12 mouse cellular contexts compared by ENCODE assay signal in genomic region chr6:119333202-119333601, GRCm38 (mm10). TPM values are rescaled to one million over a fixed set of nuclear protein-coding genes. Genes with fewer than 3 reads are reported as not detected.
DNase-seq lines count a peak whose midpoint lies in the region; ATAC-seq lines count a peak whose summit lies in the region.
"Had no signal": no experiment of that assay in that cellular context is flagged by ENCODE, and none has a peak within 500 bp of the region (broad histone marks: within the 10 kb centered on the region; RNA-seq: fewer than 3 reads in every experiment).

No protein-coding gene starts in this region.

- WGBS in intestine, embryonic 15.5 days: 7% methylated on average over 3 of the region's 3 CpGs
- 5% methylated on average over 3 of the region's 3 CpGs for WGBS in large intestine, adult 2 months

- H3K9me3 ChIP-seq in intestine, embryonic 15.5 days: no peaks in the 10 kb centered on the region
- H3K9me3 ChIP-seq: heart, embryonic 13.5 days; neural tube, embryonic 13.5 days had no signal

- no peaks in the 10 kb centered on the region for H3K36me3 ChIP-seq in intestine, embryonic 15.5 days
- H3K36me3 ChIP-seq: heart, embryonic 13.5 days; neural tube, embryonic 13.5 days had no signal

- no peak overlapping the region for H3K4me2 ChIP-seq in intestine, embryonic 15.5 days (replicated peaks)
- H3K4me2 ChIP-seq: heart, embryonic 13.5 days; neural tube, embryonic 13.5 days had no signal

- DNase-seq in 3134 (ENCODE audit: extremely low read depth, insufficient read length, low spot score) (peak; percentile 57), MN1 (ENCODE audit: low spot score) (peak; percentile 66)
- DNase-seq in large intestine, adult 2 months (ENCODE audit: low read depth, low spot score): peak; percentile 16
- DNase-seq in right cerebral cortex, postnatal 36 days (ENCODE audit: low spot score in 2 of 2): no peak
- no peak for DNase-seq in cerebellum, adult 9-11 months
- no peak for DNase-seq in right cerebral cortex, postnatal 10 days (ENCODE audit: low spot score in 2 of 2)
- DNase-seq in layer of hippocampus, adult 18-20 months (ENCODE audit: low spot score in 2 of 2): no peak
- DNase-seq: cerebellum, postnatal 10 days; thymus, adult 2 months had no signal

- H3K9ac ChIP-seq in intestine, embryonic 15.5 days: no peak overlapping the region
- H3K9ac ChIP-seq: heart, embryonic 13.5 days; neural tube, embryonic 13.5 days had no signal

- no peak overlapping the region for H3K27ac ChIP-seq in intestine, embryonic 15.5 days
- H3K27ac ChIP-seq: heart, embryonic 13.5 days; neural tube, embryonic 13.5 days had no signal

- H3K4me1 ChIP-seq in intestine, embryonic 15.5 days (replicated peaks): peaks cover 11% of the 10 kb centered on the region

- peaks cover 39% of the 10 kb centered on the region for H3K27me3 ChIP-seq in intestine, embryonic 15.5 days (replicated peaks)

- no peak overlapping the region for H3K4me3 ChIP-seq in intestine, embryonic 15.5 days (replicated peaks)
- H3K4me3 ChIP-seq: heart, embryonic 13.5 days; neural tube, embryonic 13.5 days had no signal

- ATAC-seq in intestine, embryonic 15.5 days: peak; percentile 67; the same call in 1 of the 2 replicates

RNA-seq across cellular contexts. Expression of gene Lrtm2, which starts 2.6 kb away (rescaled TPM):
- 0.29 and 0.49 TPM in 2 replicates for polyA plus RNA-seq in intestine, embryonic 15.5 days (2015; fragmentation: Nextera tagmentation; extraction: Ambion mirVana)
- 0.05 TPM in 1 of 2 replicates, not detected in the other for polyA plus RNA-seq in large intestine, adult 2 months (2012; rRNA removed)
- total RNA-seq in layer of hippocampus, adult 18-20 months (2021): 10 to 100 TPM; 44.3 to 47.4 TPM

Comparison
In these comparisons a context has a peak if more than half of its experiments do, and no peak if none do; other contexts are left out.
1. DNase-seq: peak in 3134 (single experiment), MN1 (single experiment) and large intestine, adult 2 months (single experiment); none in right cerebral cortex, postnatal 36 days (0 of 2), cerebellum, adult 9-11 months (single experiment), right cerebral cortex, postnatal 10 days (0 of 2) and layer of hippocampus, adult 18-20 months (0 of 2).